Mouse (Mus musculus) layer of hippocampus, adult 9-11 months (tissue): Measurements from ENCODE around the gene Cdrt4.
A peak's percentile ranks its signal among the peaks of the same experiment; 100 is the strongest.

Experiments used
- DNase-seq: peaks from one replicate; pipeline ENCODE4 v3.0.0; 2022

Gene Cdrt4

DNA sequence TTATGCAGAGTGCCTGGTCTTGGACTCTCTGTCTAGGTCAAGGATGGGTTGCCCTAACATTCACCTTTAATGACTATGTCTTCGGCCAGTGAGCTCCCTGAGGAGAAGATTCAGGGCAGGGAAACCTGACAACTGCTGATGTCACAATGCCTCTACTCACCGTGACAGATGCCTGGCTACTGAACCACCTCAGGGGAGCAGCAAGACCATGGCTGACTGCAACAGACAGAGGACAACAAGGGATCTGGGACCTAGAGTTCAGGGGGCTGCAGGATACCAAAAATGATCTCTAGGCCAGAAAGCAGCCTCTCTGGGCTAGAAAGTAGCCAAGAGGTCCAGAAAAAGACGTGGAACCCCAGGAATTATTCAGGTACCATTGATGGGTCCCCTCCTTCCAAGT, at the start of gene Cdrt4:
TSS of gene Cdrt4 (plus strand) at position 182 of the 400 bp plus-strand sequence.
- DNase-seq, result no peak

DNA sequence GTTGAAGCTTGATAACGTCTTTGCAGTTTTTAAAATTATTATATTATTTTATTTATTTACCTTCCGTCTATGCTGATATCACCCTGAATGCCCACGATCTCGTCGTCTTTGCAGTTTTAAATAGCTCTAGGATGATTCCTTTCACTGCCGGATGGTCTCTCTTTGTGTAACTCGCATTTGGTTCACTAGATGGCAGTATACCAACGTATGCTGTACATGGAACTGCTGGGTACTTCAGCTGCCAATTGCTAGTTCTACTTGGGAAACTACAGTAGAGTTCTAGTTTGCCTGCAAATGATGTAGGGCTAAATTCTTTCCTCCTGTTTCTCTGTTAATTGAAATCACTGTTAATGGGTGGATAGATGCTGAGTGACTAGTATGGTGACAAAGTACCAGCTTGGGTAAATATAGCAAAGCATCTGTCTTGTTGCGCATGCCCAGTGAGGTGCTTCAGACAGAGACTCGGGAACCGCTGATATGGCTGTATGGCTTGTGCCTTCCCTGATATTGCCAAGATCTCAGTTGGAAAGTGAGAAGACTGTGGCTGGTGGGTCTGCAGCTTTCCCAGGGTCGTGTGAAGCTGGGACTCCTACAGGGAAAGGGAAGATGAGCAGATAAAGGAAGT, 49.2 kb upstream of the Cdrt4 start:
- DNase-seq, result peak; percentile 82

DNA sequence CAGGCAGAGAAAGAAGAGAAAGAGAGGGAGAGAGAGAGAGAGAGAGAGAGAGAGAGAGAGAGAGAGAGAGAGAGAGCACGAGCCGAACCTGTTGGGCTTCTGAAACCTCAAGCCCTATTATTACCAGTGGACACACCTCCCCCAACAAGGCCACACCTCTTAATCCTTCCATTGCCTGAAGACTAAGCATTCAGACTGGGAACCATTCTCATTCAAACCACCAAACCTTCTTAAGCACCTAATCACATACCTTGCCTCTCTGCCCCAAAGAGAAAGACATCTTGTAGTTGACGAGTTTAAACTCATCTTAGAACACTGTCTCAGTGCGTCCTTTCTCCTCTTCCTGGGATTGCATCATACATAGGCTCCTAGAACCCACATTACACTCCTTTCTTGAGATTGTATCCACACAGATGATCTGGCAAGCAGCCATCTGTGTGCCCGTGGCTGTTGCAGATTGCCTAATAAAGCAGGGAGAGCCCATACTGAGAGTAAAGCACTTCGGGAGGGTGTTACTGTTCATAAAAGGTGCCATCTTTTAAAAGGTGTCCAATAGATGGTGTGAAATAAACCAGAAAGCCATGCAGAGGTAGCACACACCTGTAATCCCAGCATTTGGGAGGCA, 47.0 kb upstream of the Cdrt4 start:
- DNase-seq, result no peak

DNA sequence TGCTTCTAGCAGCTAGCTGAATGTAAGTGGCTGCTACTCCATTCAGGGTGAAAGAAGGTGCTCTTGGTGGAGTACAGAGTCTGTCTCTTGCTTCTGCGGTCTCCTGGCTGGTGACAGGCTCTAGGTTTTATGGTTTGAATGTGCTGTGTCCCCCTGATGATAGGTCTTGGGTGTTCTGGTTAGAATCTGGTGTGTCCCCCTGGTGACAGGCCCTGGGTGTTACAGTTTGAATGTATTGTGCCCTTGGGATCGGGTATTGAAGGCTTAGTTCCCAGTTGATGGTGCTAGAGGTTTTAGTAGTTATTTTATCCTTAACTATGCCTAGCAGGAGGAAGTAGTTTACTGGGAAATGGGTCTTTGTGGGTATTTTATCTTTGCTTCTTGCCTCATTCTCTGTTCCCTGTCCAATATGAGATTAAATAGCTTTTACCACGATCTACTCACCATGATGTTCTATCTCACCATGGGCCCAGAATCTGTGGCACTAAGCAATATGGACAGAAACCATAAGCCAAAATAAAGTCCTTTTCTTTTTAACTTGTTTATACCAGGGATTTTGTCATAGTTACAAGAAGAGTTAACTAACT, 41.2 kb upstream of the Cdrt4 start:
- no peak for DNase-seq

DNA sequence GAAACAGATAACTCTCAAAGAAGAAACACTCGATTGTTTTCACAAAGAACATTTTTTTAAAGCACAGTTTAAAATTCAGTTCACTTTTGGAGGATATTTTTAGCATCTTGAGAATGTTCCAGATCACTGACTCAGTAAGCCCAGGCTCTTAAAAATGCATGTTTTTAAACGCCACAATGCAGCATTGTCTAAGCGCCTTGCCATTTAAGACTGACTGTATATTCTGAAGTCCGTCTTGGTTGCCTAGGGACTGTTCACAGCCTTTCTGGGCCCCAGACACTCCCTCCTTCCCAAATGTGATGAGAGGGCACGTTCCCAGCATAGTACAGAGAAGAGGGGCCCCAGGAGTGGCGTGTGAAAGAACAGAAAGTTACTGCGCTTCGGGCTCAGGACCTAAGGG, 39.6 kb upstream of the Cdrt4 start:
- peak; percentile 17 for DNase-seq

DNA sequence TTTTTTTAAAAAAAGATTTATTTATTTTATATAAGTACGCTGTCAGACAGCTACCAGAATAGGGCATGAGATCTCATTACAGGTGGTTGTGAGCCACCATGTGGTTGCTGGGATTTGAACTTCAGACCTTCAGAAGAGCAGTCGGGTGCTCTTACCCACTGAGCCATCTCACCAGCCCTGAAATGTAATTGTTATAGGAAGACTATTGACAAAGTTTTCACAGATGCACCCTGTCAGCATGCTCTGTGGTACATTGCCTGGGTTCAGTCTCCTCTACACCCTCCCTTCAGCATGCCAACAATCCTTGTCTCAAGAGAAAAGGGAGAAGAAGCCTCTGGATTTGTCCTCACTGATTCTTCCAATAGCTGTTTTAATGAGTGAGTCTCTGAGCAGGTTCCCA, 37.9 kb upstream of the Cdrt4 start:
- no peak for DNase-seq

DNA sequence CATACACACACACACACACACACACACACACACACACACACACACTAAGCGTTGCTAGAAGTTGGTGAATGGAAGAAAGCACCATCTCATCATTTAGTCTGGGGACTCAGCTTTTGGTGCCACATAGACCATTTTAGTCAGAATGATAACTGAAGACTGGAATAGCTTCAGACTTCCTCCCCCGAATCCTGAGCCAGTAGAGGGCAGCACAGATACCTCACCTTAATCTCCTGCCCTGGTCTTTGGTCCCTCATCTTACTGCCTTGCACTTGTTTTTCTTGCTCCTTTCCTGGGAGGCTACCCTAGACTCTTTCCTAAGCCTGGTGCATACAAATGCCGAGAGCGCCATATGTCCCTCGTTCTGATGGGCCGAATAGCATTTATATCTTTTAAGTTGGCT, 36.5 kb upstream of the Cdrt4 start:
- no peak for DNase-seq

DNA sequence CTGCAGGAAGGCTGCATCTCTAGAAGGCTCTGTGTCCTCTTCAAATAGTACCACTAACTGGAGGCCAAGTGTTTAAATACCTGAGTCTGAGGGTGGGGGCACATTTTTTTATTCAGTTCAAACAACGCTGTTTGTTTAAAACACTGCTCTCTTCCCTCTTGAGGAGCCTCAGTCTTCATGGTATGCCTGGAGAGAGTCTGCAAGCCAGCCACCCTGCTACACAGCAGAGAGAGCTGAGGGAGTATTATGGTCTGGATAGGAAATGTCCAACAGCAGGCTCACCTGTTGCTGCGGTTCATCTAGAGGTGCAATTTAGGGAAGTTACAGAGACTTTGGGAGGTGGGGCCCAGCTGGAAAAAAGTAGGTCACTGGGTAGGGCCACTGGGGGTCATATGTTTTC, 35.5 kb upstream of the Cdrt4 start:
- DNase-seq, result no peak

DNA sequence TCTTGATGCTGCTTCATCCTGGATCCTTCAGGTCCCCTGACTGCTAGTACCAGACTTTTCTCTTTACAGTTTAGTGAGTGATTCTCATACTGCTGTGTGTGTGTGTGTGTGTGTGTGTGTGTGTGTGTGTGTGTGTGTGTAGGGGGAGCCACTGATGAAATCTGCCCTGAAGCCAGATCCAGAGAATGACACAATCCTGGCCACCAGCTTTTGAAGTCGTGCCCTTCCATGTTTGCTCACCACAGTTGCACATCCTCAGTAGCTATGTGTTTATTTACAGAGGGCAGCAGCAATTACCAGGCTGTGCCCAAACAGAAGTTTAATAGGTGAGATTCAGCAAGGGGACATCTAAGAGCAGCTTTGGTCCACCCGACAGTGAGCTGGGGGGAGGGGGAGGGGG, 34.2 kb upstream of the Cdrt4 start:
- DNase-seq, result no peak

DNA sequence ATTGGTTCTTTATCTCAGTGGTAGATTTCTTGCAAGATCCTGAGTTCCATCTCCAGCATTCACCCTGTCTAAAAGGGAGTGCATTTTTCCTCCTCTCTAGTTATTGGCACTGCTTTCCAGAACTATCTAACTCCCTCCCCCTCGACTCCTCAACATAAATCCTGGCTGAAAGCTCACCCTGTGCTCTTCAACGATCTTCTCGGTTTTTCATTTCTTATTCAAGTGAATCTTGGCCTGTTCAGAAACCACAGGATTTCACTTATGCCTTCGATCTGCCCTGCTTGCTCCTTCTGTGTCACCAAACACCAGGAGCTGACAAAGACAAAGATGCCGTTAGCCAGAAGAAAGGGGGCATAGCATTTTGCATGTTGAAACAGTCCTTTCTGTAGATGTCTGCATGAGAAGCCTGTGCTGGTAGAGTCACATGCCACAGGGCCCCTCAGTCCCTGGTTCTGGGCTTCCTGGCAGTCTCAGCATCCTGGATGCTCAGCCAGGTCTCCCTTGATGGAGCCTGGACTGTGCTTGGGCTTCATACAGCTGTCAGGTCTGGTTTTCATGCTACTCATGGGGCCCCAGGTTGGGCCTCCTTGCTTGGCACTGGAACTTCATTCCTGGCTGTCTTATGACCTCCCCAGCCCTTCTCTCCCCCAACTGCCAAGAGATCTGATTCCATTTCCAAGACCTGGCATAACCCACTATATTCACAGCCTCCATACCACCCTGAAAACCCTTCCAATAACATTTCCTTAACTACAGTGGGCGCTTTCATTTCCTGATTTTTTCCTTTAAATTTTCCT, 30.8 kb upstream of the Cdrt4 start:
- no peak for DNase-seq

DNA sequence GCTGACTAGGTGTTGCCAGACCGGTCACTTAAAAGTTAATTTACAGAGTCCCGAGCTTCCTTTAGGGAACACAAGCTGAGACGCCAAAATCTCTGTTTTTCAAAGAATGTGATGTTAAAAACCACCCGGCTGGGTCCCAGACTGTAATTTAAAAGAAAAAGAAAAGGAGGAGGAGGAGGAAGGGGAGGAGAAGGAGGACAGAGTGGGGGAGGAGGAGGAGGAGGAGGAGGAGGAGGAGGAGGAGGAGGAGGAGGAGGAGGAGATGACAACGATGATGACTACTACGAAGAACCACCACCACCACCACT, 30.3 kb upstream of the Cdrt4 start:
- DNase-seq, result no peak

DNA sequence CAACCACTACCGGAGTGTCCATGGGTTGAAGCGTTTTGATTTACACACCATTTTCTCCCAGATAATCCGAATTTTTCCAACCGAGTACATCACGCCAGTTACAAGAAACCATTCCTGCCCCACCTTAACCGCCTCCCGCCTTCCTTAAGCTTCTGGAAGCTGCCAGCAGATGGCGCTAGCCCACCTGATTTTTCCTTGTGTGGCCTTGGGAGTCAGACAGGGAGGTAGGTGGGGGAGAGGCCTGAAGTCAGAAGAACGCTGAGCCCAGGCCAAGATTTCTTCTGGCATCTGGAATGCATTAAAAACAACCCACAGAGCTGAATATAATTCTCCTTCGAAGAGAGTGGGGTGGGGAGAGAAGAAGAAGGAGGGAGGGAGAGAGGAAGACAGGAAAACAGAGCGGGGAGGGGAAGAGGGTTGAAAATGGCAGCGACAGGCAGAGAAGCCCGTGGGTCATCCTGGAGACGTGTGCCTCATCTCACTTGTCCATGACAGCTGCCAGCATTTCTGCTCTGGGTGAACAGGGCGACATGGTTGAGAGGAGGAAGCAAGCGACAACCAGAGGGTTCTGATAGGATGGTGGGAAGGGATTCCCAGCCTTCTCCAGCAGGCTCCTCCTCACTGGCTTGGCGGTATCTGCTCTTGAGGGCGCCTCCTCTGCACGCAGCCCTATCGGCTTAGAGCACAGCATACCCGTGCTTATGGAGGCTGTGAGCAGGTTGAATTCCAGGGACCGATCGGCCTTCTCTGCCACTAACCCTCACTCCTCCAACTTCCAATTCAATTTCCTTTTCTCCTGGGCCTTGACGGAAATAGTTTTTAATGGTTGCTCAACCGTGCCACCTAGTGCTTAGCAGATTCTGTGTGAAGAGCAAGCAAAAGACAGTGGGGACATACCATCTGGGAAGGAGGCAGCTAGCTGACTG, 29.7 kb upstream of the Cdrt4 start:
- DNase-seq, result peak; percentile 88

DNA sequence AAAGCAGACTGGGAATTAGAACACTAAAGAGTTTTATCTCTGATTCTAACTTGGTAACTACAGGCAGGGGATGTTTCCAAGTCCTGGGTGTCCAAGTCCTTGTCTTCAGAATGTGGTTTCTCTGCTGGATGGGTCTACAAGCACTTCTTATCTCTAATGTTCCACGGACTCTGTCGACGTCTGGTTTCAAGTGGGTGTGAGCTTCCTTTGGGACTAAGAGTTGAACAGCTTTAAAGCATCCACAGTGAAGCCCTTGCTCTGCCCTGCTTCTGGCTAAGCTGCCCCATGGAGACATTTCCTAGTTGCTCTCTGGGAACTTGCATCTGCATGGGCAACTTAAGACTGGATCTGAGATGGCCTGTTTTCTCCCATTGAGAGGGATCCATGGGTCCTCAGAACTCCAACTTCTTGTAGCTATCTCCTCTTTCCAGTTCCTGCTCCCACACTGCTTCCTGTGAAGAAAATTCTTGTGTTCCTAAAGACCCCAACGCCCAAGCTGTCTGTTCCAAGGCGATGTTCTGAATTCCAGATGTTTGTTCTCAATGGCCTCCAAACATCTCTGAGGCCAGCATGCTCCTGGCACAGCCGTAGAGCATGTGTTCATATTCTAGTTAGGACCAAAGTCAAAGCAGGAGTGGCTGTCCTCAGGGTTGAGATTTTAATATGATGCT, 26.8 kb upstream of the Cdrt4 start:
- DNase-seq, result no peak

DNA sequence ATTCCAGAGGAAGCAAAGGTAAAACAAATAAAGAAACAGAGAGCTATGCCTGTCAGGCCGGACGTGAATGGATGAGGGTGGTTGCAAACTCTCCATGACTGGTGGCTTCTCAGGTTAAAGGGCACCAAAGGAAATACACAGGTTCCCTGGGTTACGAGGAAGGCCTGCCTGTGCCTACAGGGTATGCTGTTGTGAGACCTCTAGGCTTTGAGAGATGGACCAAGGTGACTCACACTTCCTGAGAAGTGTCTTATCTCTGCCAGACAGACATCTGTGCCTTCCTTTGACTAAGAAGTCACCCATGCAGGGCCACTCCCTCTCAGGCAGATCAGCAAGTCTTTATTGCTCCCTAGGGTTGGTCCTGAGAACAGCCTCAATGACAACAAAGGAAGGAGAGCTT, 21.2 kb upstream of the Cdrt4 start:
- no peak for DNase-seq

DNA sequence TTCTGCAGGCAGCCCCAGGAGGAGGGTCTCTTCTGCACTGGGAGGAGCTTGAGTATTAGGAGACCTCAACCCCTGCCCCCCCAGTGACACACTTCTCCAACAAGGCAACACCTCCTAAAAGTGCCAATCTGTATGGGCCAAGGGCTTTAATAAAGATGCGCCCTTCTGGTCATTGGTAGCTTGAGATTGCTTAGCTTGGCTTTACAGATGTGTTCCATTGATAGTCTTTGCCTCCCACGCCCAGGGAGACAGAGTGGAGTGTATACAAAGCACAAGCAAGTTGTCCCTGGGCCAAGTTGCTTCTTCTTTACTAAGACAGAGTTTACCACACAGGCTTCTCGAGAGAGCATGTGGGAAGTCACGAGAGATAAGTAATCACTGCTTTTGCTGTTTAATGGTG, 20.4 kb upstream of the Cdrt4 start:
- DNase-seq, result no peak

DNA sequence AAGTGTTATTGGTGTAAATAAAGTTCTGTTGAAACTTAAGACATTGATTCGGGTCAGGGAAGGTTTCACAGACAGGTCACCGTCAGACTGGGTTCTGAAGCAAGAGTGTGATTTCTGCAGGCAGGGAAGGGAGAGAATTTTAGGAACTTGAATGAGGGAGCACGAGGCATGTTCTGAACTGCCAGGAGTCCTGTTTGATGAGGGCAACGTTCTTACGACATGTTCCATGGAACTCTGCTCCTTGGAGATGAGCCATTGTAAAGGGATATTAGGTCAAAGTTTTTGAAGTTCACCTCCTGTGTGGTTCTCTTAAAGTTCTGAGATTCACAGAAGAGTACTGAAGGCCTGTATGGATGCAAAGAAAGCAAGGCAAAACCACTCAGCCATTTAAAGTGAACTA, 19.9 kb upstream of the Cdrt4 start:
- DNase-seq, result no peak

DNA sequence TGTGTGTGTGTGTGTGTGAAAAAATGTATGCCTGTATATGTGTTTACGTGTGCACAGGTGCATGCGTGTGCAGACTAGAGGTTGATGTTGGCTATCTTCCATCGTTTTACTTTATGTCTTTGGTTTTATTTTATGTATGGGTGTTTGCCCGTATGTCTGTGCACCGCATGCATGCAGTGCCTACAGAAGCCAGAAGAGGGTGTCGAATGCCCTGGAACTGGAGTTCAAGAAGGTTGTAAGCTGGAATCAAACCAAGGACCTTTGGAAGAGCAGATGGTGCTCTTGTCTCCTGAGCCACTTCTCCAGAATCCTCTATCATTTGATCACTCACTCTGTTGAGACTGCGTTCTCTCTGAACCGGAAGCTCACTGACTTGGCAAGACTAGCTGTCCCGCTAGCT, 17.9 kb upstream of the Cdrt4 start:
- no peak for DNase-seq

DNA sequence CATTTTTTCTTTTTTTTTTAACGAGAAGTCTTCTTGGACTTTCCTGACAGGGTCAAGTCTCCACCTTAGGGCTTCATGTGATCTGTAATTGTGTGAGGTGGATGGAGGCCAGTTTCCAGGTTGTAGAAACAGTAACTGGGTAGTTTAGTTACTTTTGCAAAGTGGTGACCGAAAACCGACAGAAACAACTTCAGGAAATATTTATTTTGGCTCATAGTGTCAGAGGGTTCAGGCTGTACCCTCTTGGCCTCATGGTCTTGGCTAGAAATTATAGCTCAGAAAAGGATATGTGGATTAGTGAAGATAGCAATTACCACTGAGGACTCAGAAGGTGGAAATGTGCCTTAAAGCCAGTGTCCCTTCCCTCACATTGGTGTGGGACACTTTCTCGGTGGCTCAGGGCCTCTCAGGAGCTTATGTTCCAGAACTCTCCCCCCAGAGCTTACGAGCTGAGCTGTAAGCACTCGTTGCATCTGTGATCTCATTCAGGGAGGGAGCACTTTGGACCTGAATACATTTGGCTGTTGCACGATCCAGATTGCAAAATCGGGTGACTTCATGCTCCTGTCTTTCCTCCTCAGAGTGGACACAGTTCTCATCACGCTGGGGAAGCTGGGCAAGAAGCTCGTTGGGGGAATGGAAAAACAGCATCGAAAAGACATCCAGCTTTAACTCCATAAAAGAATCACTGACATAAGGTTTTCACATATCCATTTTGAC, 16.0 kb upstream of the Cdrt4 start:
- no peak for DNase-seq

DNA sequence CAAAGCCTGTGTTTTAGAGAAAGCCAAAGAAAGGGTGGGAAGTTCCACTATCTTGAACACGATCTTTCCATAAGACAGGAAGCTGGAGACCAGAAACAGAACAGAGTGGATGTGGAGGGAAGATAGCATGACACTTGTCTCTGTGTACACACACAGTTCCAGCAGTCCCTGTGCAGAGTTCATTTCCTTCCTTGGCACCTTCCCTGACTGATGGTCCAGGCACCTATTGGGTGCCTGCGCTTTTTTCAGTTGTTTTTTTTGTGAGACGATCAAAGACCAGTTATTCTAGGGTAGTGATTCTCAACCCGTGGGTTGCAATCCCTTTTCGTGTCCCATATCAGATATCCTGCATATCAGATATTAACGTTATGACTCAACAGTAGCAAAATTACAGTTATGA, 13.0 kb upstream of the Cdrt4 start:
- DNase-seq, result no peak

DNA sequence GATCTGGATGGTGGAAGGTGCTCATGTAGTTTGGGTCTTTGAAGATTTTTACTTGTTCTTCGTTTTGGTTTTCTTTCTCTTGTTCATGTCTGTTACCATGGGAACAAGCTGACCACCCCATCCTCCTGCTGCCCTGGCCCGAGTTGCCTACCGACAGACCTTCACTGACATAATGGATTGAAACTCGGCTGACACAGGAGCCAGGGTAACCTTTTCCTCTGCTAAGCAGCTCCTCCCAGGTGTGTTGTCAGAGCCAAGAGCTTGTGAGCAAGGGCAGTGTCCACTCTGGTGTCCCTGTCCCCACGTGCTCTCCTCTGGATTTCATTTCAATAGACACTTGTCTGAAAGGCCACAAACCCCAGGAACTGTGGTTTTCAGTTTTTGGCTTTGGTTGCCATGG, 12.1 kb upstream of the Cdrt4 start:
- DNase-seq, result no peak

DNA sequence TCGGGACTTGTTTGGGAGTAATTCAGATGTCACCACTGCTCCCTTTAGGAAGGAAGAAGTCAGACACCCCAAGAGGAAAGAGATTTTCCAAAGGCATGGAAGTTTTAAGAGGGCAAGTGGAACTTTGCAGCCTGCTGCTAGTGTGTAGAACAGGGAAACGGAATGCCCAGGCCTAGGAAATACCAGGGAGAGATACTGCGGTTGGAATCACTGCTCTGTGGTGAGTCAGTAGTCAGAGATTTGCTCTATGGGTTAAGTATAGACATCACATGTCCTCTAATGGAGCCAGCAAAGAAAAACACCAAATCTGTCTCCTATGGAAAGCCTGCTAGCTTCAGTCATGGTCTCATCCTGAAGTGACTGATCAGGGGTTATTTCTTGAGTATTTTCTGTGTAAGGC, 10.8 kb upstream of the Cdrt4 start:
- no peak for DNase-seq

DNA sequence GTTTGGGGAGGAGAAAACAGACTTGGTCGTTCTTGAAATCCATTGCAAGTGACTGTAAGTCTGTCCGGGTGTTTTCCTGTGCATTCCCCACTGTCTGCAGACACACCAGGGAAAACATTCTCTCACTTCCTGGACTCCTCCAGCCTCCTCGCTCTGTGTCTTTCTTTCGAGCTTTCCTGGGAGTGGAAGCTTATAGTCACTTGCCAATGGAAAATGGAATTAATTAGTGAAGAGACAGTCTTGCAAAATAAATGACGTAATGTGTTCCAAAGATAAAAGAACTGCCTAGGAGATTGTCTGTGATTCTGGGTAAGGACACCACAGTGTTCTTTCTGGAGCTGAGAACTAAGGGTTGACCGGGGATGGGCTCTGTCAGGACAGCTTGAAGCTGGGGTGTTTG, 7.5 kb upstream of the Cdrt4 start:
- DNase-seq, result no peak
